Mouse (Mus musculus) liver, adult 2 months (tissue): ENCODE data around the gene Dnajc22. TPM values are rescaled to one million over a fixed set of nuclear protein-coding genes. Genes with fewer than 3 reads are reported as not detected.
A peak's percentile ranks its signal among the peaks of the same experiment; 100 is the strongest.

Experiments
- DNase-seq: peaks from one replicate; pipeline ENCODE4 v3.0.0-alpha.2; 2011; ENCODE audit warnings: low read depth, low spot score; ENCODE audit errors: extremely low read depth
- H3K27ac ChIP-seq: fragments of 200-500 bp; replicated peaks from 2 replicates; pipeline ENCODE4 v1.5.1; 2012; ENCODE audit warnings: low read depth, mild to moderate bottlenecking, control low read depth, inconsistent platforms, low read length; ENCODE audit not compliant: insufficient read depth
- H3K27me3 ChIP-seq: fragments of 200-500 bp; 2 replicates; pipeline ENCODE4 v1.6.1; 2012; ENCODE audit warnings: mild to moderate bottlenecking, moderate library complexity, low read length, inconsistent platforms; ENCODE audit not compliant: control insufficient read depth, insufficient read depth
- H3K36me3 ChIP-seq: fragments of 200-500 bp; 2 replicates; pipeline ENCODE4 v1.6.1; 2012; ENCODE audit warnings: low read length, inconsistent platforms; ENCODE audit not compliant: control insufficient read depth, insufficient read depth
- H3K4me1 ChIP-seq: fragments of 200-500 bp; 2 replicates; pipeline ENCODE4 v1.6.1; 2011; ENCODE audit warnings: low read length; ENCODE audit not compliant: control insufficient read depth, insufficient read depth
- H3K4me3 ChIP-seq: fragments of 200-500 bp; 2 replicates; pipeline ENCODE4 v1.5.1; 2011; ENCODE audit warnings: low read depth, mild to moderate bottlenecking, control low read depth, low read length, moderate library complexity; ENCODE audit not compliant: insufficient read depth
- H3K79me2 ChIP-seq: fragments of 200-500 bp; 2 replicates; pipeline ENCODE4 v1.6.1; 2012; ENCODE audit warnings: inconsistent platforms, mild to moderate bottlenecking, low read length, moderate library complexity; ENCODE audit not compliant: control insufficient read depth, insufficient read depth
- H3K9ac ChIP-seq: fragments of 200-500 bp; 2 replicates; pipeline ENCODE4 v1.6.1; 2012; ENCODE audit warnings: low read depth, mild to moderate bottlenecking, control low read depth, inconsistent platforms, low read length
- CTCF ChIP-seq: fragments of 200-500 bp; IDR thresholded peaks from 2 replicates; pipeline ENCODE4 v1.5.1; 2011; ENCODE audit warnings: low read depth, low read length, control low read depth
- POLR2A ChIP-seq: fragments of 200-500 bp; IDR thresholded peaks from 2 replicates; pipeline ENCODE4 v1.6.1; 2011; ENCODE audit warnings: low read length, control low read depth; ENCODE audit not compliant: insufficient read depth; ENCODE audit errors: extremely low read depth
- WGBS: fragments of 180-500 bp; shearing (Covaris S2); methylation state at CpG from one replicate; pipeline ENCODE4 v1.1.7; 2018; 5-methylcytosine and 5-hydroxymethylcytosine counted together
- polyA plus RNA-seq: library from polyadenylated mRNA; depleted of rRNA; stranded (reverse); fragments of >200 nt; gene quantifications from 2 replicates; pipeline ENCODE4 v1.2.3, GENCODE M21; 2012; rRNA removed
- total RNA-seq: library from RNA; depleted of rRNA; stranded (reverse); fragments of >200 nt; gene quantifications from 2 replicates; pipeline ENCODE4 v1.2.3, GENCODE M21; 2014; rRNA removed

The Dnajc22 gene
- total and polyA plus RNA-seq, 2 experiments = 119 to 146 TPM

DNA sequence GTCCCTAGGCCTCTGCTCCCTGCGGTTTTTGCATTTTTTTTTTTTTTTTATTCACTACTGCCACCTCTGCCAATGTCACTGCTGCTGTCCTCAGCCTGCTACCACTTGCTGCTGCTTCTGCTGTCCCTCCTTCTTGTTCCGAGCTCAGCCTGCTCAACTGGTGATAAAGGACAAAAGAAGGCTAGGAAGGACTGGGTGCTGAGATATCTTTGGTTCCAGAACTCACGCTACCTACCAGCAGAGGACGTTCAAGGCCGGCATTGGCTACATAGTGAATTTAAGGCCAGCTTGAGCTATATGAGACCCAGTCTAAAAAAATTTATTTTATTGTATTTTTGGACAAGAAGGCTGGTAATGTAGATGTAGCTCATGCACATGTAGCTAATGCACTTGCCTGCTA, 45.4 kb downstream of the Dnajc22 start:
- peaks cover 12% of the 10 kb centered on the region; the same call in 1 of the 2 replicates for H3K79me2 ChIP-seq
- H3K27ac ChIP-seq = no peak overlapping the region
- TF ChIP-seq POLR2A = no peak
- no peak for TF ChIP-seq CTCF
- DNase-seq = no peak
- 87% methylated on average over 5 of the region's 5 CpGs for WGBS
- no peak overlapping the region for H3K4me3 ChIP-seq
- H3K4me1 ChIP-seq = no peaks in the 10 kb centered on the region
- no peaks in the 10 kb centered on the region for H3K36me3 ChIP-seq
- H3K27me3 ChIP-seq = no peaks in the 10 kb centered on the region
- no peak overlapping the region for H3K9ac ChIP-seq

DNA sequence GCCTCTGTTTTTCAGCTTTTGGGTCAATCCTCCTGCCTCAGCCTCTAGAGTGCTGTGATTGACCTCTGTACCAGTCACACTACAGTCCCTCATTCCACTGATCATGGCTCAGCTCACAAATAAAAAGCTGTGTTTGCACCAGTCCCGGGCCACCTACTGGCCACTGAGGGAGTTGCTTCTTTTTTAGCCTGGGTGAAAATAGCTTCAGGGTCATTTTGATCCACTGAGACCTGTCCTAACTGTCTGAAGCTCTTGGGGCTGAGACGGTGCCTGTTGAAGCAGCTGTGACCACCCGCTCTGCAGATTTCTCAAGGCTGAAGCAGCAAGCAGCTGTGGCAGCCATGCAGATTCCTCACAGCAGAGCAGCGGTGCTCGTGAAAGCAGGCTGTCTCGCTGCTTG, 46.7 kb downstream of the Dnajc22 start:
- WGBS = 73% methylated on average over 6 of the region's 6 CpGs
- TF ChIP-seq POLR2A = no peak
- peak; percentile 63 for TF ChIP-seq CTCF
- DNase-seq = peak; percentile 45

DNA sequence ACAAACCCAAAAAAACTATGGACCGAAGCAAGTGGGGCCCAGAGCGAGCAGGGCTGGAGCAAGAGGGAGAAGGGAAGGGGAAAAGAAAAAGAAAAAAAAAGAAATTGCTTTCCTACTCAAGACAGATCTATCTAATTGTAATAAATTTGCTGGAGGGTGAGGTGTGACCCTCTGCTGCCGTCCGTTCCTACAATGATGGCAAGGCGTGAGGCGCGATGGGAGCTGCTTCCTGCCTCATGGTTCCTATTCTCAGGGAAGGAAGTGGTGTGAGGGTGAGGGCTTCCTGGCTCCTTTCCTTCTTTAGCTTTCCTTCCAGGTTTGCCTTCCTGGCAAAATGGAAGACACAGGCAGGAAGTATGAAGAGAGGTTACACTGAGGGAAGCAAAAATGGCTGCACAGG, 57.5 kb downstream of the Dnajc22 start:
- Histone ChIP-seq H3K27me3 (no peaks in the 10 kb centered on the region), H3K27ac (no peak overlapping the region), H3K4me1 (no peaks in the 10 kb centered on the region), H3K79me2 (no peaks in the 10 kb centered on the region), H3K36me3 (peaks cover 3% of the 10 kb centered on the region; the same call in 1 of the 2 replicates), H3K4me3 (no peak overlapping the region), H3K9ac (no peak overlapping the region)
- DNase-seq = no peak
- TF ChIP-seq CTCF = no peak
- TF ChIP-seq POLR2A = no peak
- WGBS = 91% methylated on average over 7 of the region's 7 CpGs

More for the DNA sequence above, 46.7 kb downstream of the Dnajc22 start:
- Histone ChIP-seq H3K4me1 (no peaks in the 10 kb centered on the region), H3K79me2 (peaks cover 12% of the 10 kb centered on the region; the same call in 1 of the 2 replicates), H3K27ac (no peak overlapping the region), H3K4me3 (no peak overlapping the region), H3K9ac (no peak overlapping the region), H3K36me3 (no peaks in the 10 kb centered on the region), H3K27me3 (no peaks in the 10 kb centered on the region)

DNA sequence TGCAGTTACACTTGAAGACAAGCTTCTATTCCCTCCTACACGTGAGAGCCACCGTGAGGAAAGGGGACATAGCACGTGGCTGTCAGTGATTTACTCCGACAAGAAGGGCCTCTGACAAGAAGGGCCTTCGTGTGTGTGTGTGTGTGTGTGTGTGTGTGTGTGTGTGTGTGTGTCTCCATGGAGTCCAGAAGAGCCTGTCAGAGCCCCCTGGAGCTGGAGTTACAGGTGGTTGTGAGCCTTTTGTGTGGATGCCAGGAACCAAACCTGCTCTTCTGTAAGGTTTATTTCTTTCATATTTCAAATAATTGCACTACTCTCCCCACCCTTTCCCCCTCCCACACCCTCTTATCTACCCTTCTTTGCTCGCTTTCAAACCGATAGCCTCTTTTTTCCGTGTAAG, 58.4 kb downstream of the Dnajc22 start:
- Histone ChIP-seq H3K27ac (no peak overlapping the region), H3K4me3 (no peak overlapping the region), H3K4me1 (no peaks in the 10 kb centered on the region), H3K36me3 (0 out of 2 replicates have a peak, but pooled peaks cover under 1% of the 10 kb centered on the region), H3K79me2 (no peaks in the 10 kb centered on the region), H3K27me3 (no peaks in the 10 kb centered on the region), H3K9ac (no peak overlapping the region)
- WGBS = 85% methylated on average over 8 of the region's 8 CpGs
- TF ChIP-seq CTCF = no peak
- TF ChIP-seq POLR2A = no peak
- no peak for DNase-seq

DNA sequence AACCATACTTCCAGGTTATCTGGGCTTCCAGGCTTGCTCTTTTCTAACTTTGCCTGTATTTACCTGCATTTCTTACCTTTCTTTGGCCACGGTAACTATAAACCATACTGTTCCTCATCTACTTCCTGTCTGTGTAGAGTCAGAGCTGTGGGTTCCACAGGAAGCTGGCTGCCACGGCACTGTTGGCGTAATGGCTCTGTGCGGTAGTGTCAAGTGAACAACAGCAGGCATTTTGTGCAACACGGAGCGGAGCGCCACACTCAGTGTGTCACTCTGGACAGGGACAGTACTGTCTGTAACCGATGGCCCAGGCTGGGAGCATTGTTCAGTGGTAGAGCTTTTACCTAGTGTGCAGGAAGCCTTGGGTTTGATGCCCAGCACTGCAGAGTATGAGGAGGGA, 60.5 kb downstream of the Dnajc22 start:
- WGBS = 92% methylated on average over 8 of the region's 8 CpGs
- no peak overlapping the region for H3K27ac ChIP-seq
- no peak overlapping the region for H3K9ac ChIP-seq
- H3K36me3 ChIP-seq = no peaks in the 10 kb centered on the region
- H3K27me3 ChIP-seq = no peaks in the 10 kb centered on the region
- no peaks in the 10 kb centered on the region for H3K4me1 ChIP-seq
- TF ChIP-seq CTCF (no peak), POLR2A (no peak)
- H3K4me3 ChIP-seq = no peak overlapping the region
- no peak for DNase-seq
- H3K79me2 ChIP-seq = no peaks in the 10 kb centered on the region

Other genes with a start within 250 kb of the Dnajc22 start
- 6.6 and 10.1 TPM in 2 replicates for gene Kmt2d, start 222.0 kb upstream of the Dnajc22 start, total RNA-seq
- gene Kmt2d, start 222.0 kb upstream of the Dnajc22 start, polyA plus RNA-seq = 7.1 and 10.3 TPM in 2 replicates
- 0.94 and 1.8 TPM in 2 replicates for gene Rhebl1, start 198.6 kb upstream of the Dnajc22 start, total RNA-seq
- 0.35 and 0.37 TPM in 2 replicates for gene Rhebl1, start 198.6 kb upstream of the Dnajc22 start, polyA plus RNA-seq
- under 0.01 and 0.13 TPM in 2 replicates for gene Dhh, start 194.6 kb upstream of the Dnajc22 start, total RNA-seq
- gene Dhh, start 194.6 kb upstream of the Dnajc22 start, polyA plus RNA-seq = 0.18 and 0.45 TPM in 2 replicates
- 24.3 and 28.8 TPM in 2 replicates for gene Lmbr1l, start 174.9 kb upstream of the Dnajc22 start, total RNA-seq
- gene Lmbr1l, start 174.9 kb upstream of the Dnajc22 start, polyA plus RNA-seq = 21.3 and 32.4 TPM in 2 replicates
- 49.9 and 99.4 TPM in 2 replicates for gene Tuba1b, start 158.6 kb upstream of the Dnajc22 start, total RNA-seq
- gene Tuba1b, start 158.6 kb upstream of the Dnajc22 start, polyA plus RNA-seq = 151 and 183 TPM in 2 replicates
- gene Gm49450, start 139.6 kb upstream of the Dnajc22 start, total RNA-seq = not detected in 2 replicates
- 2.9 and 3.1 TPM in 2 replicates for gene Gm49450, start 139.6 kb upstream of the Dnajc22 start, polyA plus RNA-seq
- 8.4 and 12.9 TPM in 2 replicates for gene Tuba1a, start 139.5 kb upstream of the Dnajc22 start, total RNA-seq
- gene Tuba1a, start 139.5 kb upstream of the Dnajc22 start, polyA plus RNA-seq = 10.7 and 13.7 TPM in 2 replicates
- 60.9 and 85.4 TPM in 2 replicates for gene Tuba1c, start 63.3 kb upstream of the Dnajc22 start, total RNA-seq
- gene Tuba1c, start 63.3 kb upstream of the Dnajc22 start, polyA plus RNA-seq = 281 and 339 TPM in 2 replicates
- 0.07 and 0.09 TPM in 2 replicates for gene Prph, start 38.0 kb upstream of the Dnajc22 start, total RNA-seq
- 0.09 and 0.39 TPM in 2 replicates for gene Prph, start 38.0 kb upstream of the Dnajc22 start, polyA plus RNA-seq
- 0.34 TPM in 1 of 2 replicates, not detected in the other for gene Troap, start 18.6 kb upstream of the Dnajc22 start, total RNA-seq
- gene Troap, start 18.6 kb upstream of the Dnajc22 start, polyA plus RNA-seq = not detected in 2 replicates
- not detected in 2 replicates for gene C1ql4, start 5.4 kb upstream of the Dnajc22 start, total RNA-seq
- 0.10 and 0.11 TPM in 2 replicates for gene C1ql4, start 5.4 kb upstream of the Dnajc22 start, polyA plus RNA-seq
- 2.7 and 3.2 TPM in 2 replicates for gene Spats2, start 32.7 kb downstream of the Dnajc22 start, total RNA-seq
- 2.5 and 2.9 TPM in 2 replicates for gene Spats2, start 32.7 kb downstream of the Dnajc22 start, polyA plus RNA-seq
- gene Kcnh3, start 131.7 kb downstream of the Dnajc22 start, total RNA-seq = 0.09 TPM in 1 of 2 replicates, not detected in the other
- gene Kcnh3, start 131.7 kb downstream of the Dnajc22 start, polyA plus RNA-seq = 0.06 TPM in 1 of 2 replicates, not detected in the other
- gene Mcrs1, start 158.8 kb downstream of the Dnajc22 start, total RNA-seq = 8.9 and 10.8 TPM in 2 replicates
- gene Mcrs1, start 158.8 kb downstream of the Dnajc22 start, polyA plus RNA-seq = 12.3 and 15.0 TPM in 2 replicates
- 7.9 and 8.6 TPM in 2 replicates for gene Prpf40b, start 201.9 kb downstream of the Dnajc22 start, total RNA-seq
- 15.8 and 27.9 TPM in 2 replicates for gene Prpf40b, start 201.9 kb downstream of the Dnajc22 start, polyA plus RNA-seq
- under 0.01 TPM in 1 of 2 replicates, not detected in the other for gene Fam186b, start 202.7 kb downstream of the Dnajc22 start, total RNA-seq
- 0.02 TPM in 1 of 2 replicates, not detected in the other for gene Fam186b, start 202.7 kb downstream of the Dnajc22 start, polyA plus RNA-seq